Mouse (Mus musculus): ENCODE data around the gene Klhdc4. TPM values are rescaled to one million over a fixed set of nuclear protein-coding genes. Genes with fewer than 3 reads are reported as not detected.
A peak's percentile ranks its signal among the peaks of the same experiment; 100 is the strongest.

The Klhdc4 gene
- polyA plus RNA-seq, 2 experiments from 2014 or later, result 28.0 to 40.9 TPM

GRCm38 (mm10) chr8:121806126-121806525 lies 23.2 kb downstream of the Klhdc4 start:
- no peak for ATAC-seq

DNA sequence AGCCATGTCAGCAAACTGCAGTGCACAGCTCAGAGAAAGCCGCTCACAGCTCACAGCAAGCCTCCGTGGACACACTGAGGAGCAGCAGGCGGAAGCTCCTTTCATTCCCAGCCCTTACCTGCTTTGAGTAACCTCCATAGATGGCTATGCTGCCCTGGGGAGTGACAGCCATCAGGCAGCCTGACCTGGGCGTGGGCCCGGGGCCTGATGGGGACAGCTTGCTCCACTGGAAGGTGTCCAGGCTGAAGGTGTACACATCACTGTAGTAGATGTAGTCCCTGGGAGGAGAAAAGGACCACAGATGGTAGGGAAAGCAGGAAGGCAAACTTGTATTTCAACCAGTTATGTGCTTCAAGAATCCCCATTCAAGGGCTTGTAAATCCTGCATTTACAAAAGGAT lies 24.5 kb downstream of the Klhdc4 start:
- ATAC-seq, result no peak

DNA sequence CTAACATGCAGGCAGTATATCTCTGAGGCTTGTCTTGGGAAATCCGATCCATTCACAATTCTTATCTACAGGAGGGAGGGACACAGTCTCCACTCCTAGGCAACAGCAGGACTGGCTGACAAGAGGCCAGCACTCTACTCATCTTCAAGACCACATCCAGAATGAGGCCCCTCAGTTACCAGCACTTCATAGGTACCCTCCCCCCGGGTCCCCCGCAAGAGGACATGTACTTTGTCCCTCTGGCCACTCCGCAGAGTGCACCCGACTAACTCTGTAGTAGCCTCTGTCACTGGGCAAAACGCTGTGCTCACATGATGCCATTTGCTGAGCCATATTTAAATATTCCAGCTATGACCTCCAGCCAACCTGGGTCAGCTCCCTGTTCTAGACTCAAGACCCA lies 31.0 kb downstream of the Klhdc4 start:
- no peak for ATAC-seq

GRCm38 (mm10) chr8:121796406-121796805 lies 33.0 kb downstream of the Klhdc4 start:
- no peak for ATAC-seq

- ATAC-seq, result no peak
Observed at GRCm38 (mm10) chr8:121795461-121795860, 33.9 kb downstream of the Klhdc4 start.

DNA sequence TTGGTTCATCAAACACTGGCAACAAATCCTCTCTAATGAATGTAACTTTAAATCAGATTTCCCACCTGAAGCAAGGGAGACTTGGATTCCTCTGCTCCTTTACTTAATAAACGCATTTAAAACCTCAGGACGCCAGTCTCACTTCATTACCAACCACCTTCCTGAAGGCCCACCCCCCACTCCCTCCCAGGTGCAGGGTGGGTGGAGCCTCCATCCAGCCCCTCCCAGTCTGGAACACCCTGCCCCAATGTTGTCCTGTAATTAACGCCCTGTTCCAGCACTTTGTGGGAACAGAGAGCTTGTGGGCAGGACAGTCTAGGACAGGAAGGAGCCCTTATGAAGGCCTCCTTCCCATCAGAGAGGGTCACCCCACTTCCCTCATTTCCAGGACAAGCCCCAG lies 35.2 kb downstream of the Klhdc4 start:
- ATAC-seq, result no peak

- ATAC-seq, result no peak
Observed at GRCm38 (mm10) chr8:121792627-121793026, 36.7 kb downstream of the Klhdc4 start.

- ATAC-seq, result peak; percentile 62
Observed at GRCm38 (mm10) chr8:121792159-121792558, 37.2 kb downstream of the Klhdc4 start.

DNA sequence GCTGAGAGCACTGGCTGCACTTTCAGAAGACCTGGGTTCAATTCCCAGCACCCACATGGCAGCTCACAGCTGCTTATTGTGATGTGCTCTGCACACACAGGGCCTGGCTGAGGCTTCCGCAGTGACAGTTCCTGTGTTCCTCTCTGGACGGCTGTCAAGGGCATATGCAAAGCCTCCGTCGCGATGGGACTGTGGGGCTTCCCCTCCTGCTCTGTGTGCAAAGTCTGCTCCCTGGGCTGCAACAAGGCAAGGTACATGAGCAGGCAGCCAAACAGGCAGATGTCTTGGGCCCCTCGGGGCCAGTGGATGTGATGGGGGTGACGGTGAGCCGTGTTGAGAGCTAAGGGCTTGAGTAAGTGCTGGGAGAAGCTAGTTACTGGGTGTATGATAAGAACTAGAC lies 40.6 kb downstream of the Klhdc4 start:
- ATAC-seq, result peak; percentile 45

- ATAC-seq, result no peak
Observed at GRCm38 (mm10) chr8:121786542-121786941, 42.8 kb downstream of the Klhdc4 start.

DNA sequence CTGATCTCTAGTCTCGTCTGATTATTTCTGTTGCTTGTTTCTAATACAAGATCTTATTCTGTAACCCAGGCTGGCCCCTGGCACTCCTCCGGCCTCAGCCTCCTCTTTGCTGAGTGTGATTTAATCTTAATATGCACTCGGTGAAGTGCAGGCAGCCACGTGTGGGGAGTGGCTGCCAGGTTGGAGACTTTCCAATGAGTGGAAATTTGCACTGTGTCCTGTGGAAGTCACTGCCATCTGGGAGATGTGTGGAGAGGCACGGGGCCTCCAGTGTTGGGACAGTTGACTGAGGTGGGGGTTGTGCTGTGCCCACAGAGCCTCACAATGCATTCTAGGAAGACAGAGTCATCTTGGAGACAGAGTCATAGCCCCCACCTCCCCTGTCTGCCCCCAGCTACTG lies 46.9 kb downstream of the Klhdc4 start:
- no peak for ATAC-seq

DNA sequence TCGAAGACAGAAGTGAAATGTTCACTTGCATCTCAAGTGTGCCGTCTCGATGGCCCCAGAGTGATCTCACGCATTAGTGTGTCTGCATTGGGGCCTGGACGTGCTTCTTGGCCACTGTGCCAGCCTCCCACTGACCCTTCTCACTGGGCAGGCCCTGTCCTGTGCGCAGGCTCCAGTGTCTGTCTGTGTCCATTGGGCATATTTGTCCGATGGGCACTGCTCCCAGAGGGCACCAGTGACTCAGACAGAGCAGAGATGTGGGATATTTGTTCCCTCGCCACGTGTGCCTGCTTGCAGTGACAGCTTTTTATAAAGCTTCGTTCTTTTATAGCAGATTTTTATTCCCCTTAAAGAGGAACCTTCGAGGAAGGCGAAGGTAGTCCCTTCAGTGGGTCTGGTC lies 55.5 kb downstream of the Klhdc4 start:
- no peak for ATAC-seq

DNA sequence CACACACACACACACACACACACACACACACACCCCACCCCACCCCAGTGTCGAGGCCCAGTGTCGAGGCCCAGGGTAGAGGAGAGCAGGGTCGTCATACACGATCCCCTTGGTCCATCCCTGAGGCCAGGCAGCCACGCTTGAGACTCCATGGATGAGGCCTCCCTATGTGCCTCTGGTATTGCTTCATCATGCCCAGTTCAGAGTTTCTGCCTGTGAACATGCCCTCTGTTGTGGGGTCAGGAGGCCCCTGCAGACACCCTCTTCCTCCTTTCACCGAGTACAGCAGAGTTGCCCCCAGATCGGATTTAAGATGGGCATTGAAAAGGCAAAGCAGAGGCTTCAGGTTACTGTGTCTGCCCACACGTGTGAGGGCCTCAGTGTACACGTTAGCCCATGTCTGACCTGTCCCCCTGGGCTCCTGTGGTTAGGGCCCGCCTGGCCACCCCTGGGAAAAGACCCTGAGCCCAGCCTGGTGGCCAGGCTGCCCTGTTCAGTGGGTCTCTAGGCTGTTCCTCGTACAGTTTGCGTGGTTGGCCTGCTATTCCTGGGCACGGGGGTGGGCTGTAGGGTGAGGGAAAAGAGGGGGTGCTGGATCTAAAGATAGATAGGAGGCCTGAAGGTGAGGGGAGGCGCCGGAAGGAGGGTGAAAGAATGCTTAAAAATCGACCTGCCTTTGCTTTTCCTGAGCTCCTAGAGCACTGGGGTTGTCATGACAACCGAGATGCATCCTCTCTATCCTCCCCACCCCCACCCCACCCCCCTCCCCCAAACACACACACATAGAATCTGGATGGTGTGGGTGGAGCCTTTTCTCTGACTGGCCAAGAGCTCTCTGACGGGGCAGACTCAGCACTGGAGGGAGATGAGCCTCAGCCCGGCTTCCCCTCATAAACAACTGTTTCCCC lies 58.3 kb downstream of the Klhdc4 start:
- no peak for ATAC-seq

DNA sequence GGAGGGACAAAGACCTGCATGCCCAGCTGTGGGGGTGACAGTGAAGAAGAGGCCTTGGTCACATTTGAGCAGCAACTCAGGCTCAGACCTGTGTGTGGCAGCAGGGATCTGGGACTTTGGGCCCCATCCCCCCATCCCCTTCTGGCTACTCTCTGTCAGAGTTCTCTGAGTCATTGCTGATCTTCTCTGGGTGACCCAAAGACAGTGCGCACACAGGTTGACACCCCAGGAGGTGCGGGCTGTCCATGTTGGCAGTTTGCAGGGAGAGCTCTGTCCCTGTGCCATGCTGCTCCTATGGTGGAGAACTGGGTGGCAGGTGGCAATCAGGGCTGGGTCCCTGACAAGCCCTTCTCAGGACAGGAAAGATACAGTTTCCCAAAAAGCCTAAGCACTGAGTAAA lies 59.7 kb downstream of the Klhdc4 start:
- no peak for ATAC-seq

DNA sequence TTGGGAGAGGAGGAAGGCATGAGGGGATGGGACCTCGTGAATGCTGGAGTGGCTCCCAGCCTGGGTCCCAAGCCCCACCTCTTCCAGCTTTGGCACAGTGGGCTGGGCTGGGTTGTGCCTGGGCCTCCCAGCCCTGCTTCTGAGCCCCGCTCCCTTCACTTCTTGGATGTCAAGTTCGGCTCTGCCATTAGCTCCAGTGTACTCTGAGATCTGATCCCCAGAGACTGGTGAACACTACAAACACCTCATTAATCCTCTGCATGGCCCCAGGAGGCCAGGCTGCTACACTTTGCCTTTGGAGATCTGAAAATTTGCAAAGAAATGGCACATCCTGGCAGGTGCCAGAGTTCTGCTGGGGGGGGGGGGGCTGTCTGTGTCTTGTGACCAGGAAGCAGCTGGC lies 60.3 kb downstream of the Klhdc4 start:
- no peak for ATAC-seq

GRCm38 (mm10) chr8:121765594-121766138 lies 63.7 kb downstream of the Klhdc4 start:
- ATAC-seq, result no peak

- no peak for ATAC-seq
Observed at GRCm38 (mm10) chr8:121763700-121764013, 65.7 kb downstream of the Klhdc4 start.

DNA sequence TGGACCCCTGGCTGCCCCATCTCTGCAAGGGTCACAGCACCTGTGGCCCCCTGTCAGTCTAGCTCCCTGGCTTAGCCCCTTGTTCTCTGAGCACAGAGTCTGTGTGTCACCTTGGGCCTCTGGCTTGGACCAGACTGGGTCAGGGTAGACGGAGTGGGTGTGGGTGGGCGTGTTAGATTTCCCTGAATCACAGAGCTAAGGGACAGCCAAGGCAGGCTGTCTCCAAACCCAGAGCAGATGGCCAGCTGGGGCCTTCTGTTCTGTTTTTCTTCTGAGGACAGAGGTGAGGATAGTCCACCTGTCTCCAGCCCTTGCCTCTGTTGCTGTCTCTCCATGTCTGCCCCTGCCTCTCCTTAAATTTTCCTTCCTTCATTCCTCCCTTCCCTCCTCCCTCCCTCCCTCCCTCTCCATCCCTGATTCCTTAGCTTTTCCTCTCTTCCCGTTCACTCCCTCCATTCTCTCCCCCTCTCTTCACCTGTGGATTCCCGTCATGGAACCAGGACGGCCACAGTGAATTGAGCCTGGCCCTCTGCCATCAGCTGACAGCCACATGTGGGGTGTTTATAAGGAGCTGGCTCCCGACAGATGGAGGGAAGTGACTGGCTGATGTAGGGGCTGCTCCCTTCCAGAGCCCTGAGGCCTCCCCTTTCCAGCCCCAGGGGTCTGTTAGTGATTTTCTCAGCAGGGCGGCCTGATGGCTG lies 66.2 kb downstream of the Klhdc4 start:
- ATAC-seq, result no peak

GRCm38 (mm10) chr8:121761480-121761879 lies 67.9 kb downstream of the Klhdc4 start:
- ATAC-seq, result no peak

- no peak for ATAC-seq
Observed at GRCm38 (mm10) chr8:121760484-121760883, 68.9 kb downstream of the Klhdc4 start.

DNA sequence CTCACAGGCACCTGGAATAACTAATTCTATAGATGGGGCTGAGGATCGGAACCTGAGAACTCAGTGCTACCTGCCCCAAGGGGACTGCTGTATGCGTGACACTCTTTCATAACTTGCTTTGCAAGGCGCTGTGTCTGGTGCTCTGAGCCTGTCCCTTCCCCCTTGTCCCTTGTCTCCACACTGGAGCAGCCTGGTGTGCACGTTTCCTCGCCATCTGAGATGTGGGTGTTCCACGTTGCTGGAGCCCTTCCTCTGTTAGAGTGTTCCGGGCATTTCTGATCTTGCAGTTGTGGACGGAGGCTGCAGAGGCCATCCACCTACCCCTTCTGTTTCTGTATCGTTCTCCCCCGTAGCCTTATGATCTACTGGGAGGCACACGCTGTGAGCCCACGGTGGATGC lies 70.9 kb downstream of the Klhdc4 start:
- no peak for ATAC-seq

DNA sequence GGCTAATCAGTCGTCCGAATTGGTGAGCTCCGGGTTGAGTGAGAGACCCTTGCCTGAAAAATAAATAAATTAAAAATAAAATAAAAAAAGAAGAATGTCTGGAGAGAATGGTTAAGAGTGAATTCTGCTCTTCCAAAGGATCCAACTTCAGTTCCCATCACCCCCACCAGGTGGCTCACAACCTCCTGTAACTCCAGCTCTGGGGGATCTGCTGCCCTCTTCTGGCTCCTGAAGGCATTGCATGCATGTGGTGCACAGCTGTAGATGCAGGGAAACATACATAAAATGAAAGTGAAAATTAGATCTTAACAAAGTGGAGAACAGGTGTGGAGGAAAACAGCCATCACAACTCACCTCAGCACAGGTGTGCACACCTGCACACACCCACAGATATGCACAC lies 78.0 kb downstream of the Klhdc4 start:
- ATAC-seq, result no peak

- ATAC-seq, result no peak
Observed at GRCm38 (mm10) chr8:121750512-121750911, 78.9 kb downstream of the Klhdc4 start.

GRCm38 (mm10) chr8:121749501-121749900 lies 79.9 kb downstream of the Klhdc4 start:
- ATAC-seq, result no peak
